Mouse (Mus musculus) small intestine, adult 2 months (tissue): ENCODE measurements around the gene Fam192a. TPM values are rescaled to one million over a fixed set of nuclear protein-coding genes. Genes with fewer than 3 reads are reported as not detected.

ENCODE experiments used
- H3K27ac ChIP-seq: fragments of 200-500 bp; 2 replicates; pipeline ENCODE4 v1.5.1; 2012; ENCODE audit warnings: low read depth, low read length, control low read depth, inconsistent platforms; ENCODE audit not compliant: insufficient read depth
- H3K27me3 ChIP-seq: fragments of 200-500 bp; 2 replicates; pipeline ENCODE4 v1.6.1; 2012; ENCODE audit warnings: mild to moderate bottlenecking, moderate library complexity, low read length, inconsistent platforms; ENCODE audit not compliant: control insufficient read depth, insufficient read depth
- H3K36me3 ChIP-seq: fragments of 200-500 bp; 2 replicates; pipeline ENCODE4 v1.6.1; 2012; ENCODE audit warnings: mild to moderate bottlenecking, low read length, control low read depth, inconsistent platforms; ENCODE audit not compliant: control insufficient read depth, insufficient read depth
- H3K4me1 ChIP-seq: fragments of 200-500 bp; 2 replicates; pipeline ENCODE4 v1.6.1; 2012; ENCODE audit warnings: low read length, inconsistent platforms, mixed read lengths; ENCODE audit not compliant: control insufficient read depth, insufficient read depth, insufficient read length
- H3K4me3 ChIP-seq: fragments of 200-500 bp; 2 replicates; pipeline ENCODE4 v1.5.1; 2012; ENCODE audit warnings: low read depth, mild to moderate bottlenecking, control low read depth, inconsistent platforms, low read length, moderate library complexity
- CTCF ChIP-seq: fragments of 200-500 bp; IDR thresholded peaks from 2 replicates; pipeline ENCODE4 v1.5.1; 2012; ENCODE audit warnings: low read depth, mild to moderate bottlenecking, control low read depth, inconsistent platforms, low read length, moderate library complexity, mixed read lengths; ENCODE audit not compliant: insufficient replicate concordance, insufficient read length; ENCODE audit errors: extremely low read depth
- POLR2A ChIP-seq: fragments of 200-500 bp; IDR thresholded peaks from 2 replicates; pipeline ENCODE4 v1.6.1; 2012; ENCODE audit warnings: low read depth, mild to moderate bottlenecking, control low read depth, inconsistent platforms, low read length, moderate library complexity
- WGBS: fragments of 180-500 bp; shearing (Covaris S2); methylation state at CpG from one replicate; pipeline ENCODE4 v1.1.7; 2018; 5-methylcytosine and 5-hydroxymethylcytosine counted together
- polyA plus RNA-seq: library from polyadenylated mRNA; depleted of rRNA; stranded (reverse); fragments of >200 nt; gene quantifications from 2 replicates; pipeline ENCODE4 v1.2.3, GENCODE M21; 2012

Gene Fam192a
- polyA plus RNA-seq, 1 experiment = 24.2 TPM

GRCm38 (mm10) chr8:94532873-94533671 is 68.7 kb downstream of the Fam192a start, which contains the start of gene Cpne2:
Gene Cpne2 (plus strand): TSS chr8:94532990.
- Histone ChIP-seq H3K36me3 (no peaks in the 10 kb centered on the region), H3K27me3 (0 out of 2 replicates have a peak, but pooled peaks cover 2% of the 10 kb centered on the region), H3K27ac (peak within 1 kb of the TSS; percentile 25), H3K4me1 (peaks cover 53% of the 10 kb centered on the region), H3K4me3 (peak within 1 kb of the TSS; percentile 91)
- TF ChIP-seq POLR2A = no peak; the same call in 1 of the 2 replicates
- TF ChIP-seq CTCF = peak; percentile 42; the same call in 1 of the 2 replicates
- 2% methylated on average over 77 of the region's 81 CpGs for WGBS

GRCm38 (mm10) chr8:94532525-94532872 is 69.3 kb downstream of the Fam192a start:
- WGBS = 2% methylated on average over 34 of the region's 34 CpGs
- no peak for TF ChIP-seq CTCF
- no peak for TF ChIP-seq POLR2A
- no peak overlapping the region for H3K27ac ChIP-seq

GRCm38 (mm10) chr8:94532000-94532399 is 69.8 kb downstream of the Fam192a start:
- Histone ChIP-seq H3K4me3 (no peak overlapping the region), H3K36me3 (no peaks in the 10 kb centered on the region), H3K27ac (no peak overlapping the region), H3K4me1 (peaks cover 58% of the 10 kb centered on the region), H3K27me3 (0 out of 2 replicates have a peak, but pooled peaks cover 2% of the 10 kb centered on the region)
- WGBS = 38% methylated on average over 8 of the region's 8 CpGs
- TF ChIP-seq POLR2A = no peak
- TF ChIP-seq CTCF = no peak

More at GRCm38 (mm10) chr8:94532525-94532872, 69.3 kb downstream of the Fam192a start:
- peak overlapping the region; percentile 91 for H3K4me3 ChIP-seq
- H3K4me1 ChIP-seq = peaks cover 57% of the 10 kb centered on the region
- 0 out of 2 replicates have a peak, but pooled peaks cover 2% of the 10 kb centered on the region for H3K27me3 ChIP-seq
- H3K36me3 ChIP-seq = no peaks in the 10 kb centered on the region

DNA sequence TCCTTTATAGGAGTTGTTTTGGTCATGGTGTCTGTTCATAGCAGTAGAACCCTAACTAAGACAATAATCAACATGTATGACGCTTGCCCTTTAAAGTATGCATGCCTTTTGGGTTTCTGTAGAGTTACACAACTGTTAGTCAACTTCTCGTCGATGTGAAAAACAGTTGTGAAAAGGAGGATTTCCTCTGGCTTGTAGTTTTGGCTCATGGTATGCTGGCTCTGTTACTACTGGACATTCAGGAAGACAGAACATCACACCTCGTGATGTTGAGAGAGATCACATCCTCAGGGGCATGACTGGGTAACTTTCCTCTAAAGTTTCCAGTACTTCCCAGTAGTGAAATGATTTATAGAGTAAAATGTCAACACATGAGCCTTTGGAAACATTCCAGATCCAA is 71.2 kb downstream of the Fam192a start:
- 86% methylated on average over 4 of the region's 4 CpGs for WGBS
- 0 out of 2 replicates have a peak, but pooled peaks cover 2% of the 10 kb centered on the region for H3K27me3 ChIP-seq
- H3K4me3 ChIP-seq = no peak overlapping the region
- no peaks in the 10 kb centered on the region for H3K36me3 ChIP-seq
- 0 out of 2 replicates have a peak overlapping the region, but pooled peaks have one; percentile 13 for H3K27ac ChIP-seq
- no peak for TF ChIP-seq POLR2A
- TF ChIP-seq CTCF = no peak
- peaks cover 46% of the 10 kb centered on the region for H3K4me1 ChIP-seq

- Histone ChIP-seq H3K36me3 (no peaks in the 10 kb centered on the region), H3K27me3 (0 out of 2 replicates have a peak, but pooled peaks cover 2% of the 10 kb centered on the region), H3K4me1 (peaks cover 42% of the 10 kb centered on the region), H3K4me3 (no peak overlapping the region), H3K27ac (peak overlapping the region; percentile 81)
- WGBS = 52% methylated on average over 4 of the region's 4 CpGs
- TF ChIP-seq POLR2A = no peak
- TF ChIP-seq CTCF = no peak
These were observed 71.9 kb downstream of the Fam192a start for GRCm38 (mm10) chr8:94529875-94530274.

DNA sequence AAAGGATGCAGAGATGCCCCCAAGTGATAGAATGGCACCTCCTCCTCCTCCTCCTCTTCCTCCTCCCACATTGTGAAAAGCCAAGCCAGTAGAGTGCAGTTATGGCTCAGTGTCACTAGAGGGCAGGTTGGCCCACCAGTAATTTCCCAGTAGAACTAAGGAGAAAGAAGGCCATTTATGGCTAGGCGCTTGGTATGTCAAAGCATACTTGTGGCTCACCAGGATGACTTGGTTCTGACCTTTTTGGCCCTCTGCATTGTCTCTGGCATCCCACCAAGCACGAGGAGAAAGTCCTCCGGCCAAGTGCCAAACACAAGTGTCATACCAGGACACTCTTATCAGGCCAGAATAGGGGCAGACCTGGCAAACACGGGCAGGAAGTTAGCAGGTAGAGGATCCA is 73.6 kb downstream of the Fam192a start:
- Histone ChIP-seq H3K36me3 (no peaks in the 10 kb centered on the region), H3K27ac (peak overlapping the region; percentile 24), H3K4me1 (peaks cover 30% of the 10 kb centered on the region), H3K4me3 (no peak overlapping the region), H3K27me3 (0 out of 2 replicates have a peak, but pooled peaks cover 2% of the 10 kb centered on the region)
- peak; percentile 52; the same call in 1 of the 2 replicates for TF ChIP-seq CTCF
- TF ChIP-seq POLR2A = no peak
- WGBS = 12% methylated on average over 4 of the region's 4 CpGs

GRCm38 (mm10) chr8:94527178-94527577 is 74.6 kb downstream of the Fam192a start:
- peak overlapping the region; percentile 39; the same call in 1 of the 2 replicates for H3K27ac ChIP-seq
- no peak overlapping the region for H3K4me3 ChIP-seq
- TF ChIP-seq CTCF (no peak), POLR2A (no peak)
- WGBS = 53% methylated on average over 7 of the region's 7 CpGs
- H3K4me1 ChIP-seq = peaks cover 29% of the 10 kb centered on the region; the same call in 1 of the 2 replicates
- H3K27me3 ChIP-seq = no peaks in the 10 kb centered on the region
- peaks cover 2% of the 10 kb centered on the region; the same call in 1 of the 2 replicates for H3K36me3 ChIP-seq
